Mouse (Mus musculus) left cerebral cortex, adult 2 months (tissue): ENCODE measurements at regions not wholly inside any gene's neighbourhood (a gene's known extent, or its start where the extent isn't known, plus 50 kb on each side); places are given as distances from the start of the nearest gene placed in this dataset.

Source experiments
- DNase-seq, 2 experiments: peaks; one replicate each; pipeline ENCODE4 v3.0.0; 2021 to 2022; ENCODE audit warnings: low spot score in 2 of 2, mixed read lengths in 1 of 2; ENCODE audit errors: extremely low spot score in 1 of 2
- H3K27ac ChIP-seq: fragments of 200-600 bp; 2 replicates; pipeline ENCODE4 v1.8.1; 2022
- H3K4me3 ChIP-seq: fragments of 200-600 bp; 2 replicates; pipeline ENCODE4 v1.8.1; 2022
- CTCF ChIP-seq: fragments of 200-600 bp; IDR thresholded peaks from 2 replicates; pipeline ENCODE4 v1.8.1; 2022; ENCODE audit warnings: antibody characterized with exemption, mild to moderate bottlenecking, moderate library complexity
- intact Hi-C: fragments of 180-260 bp; cut with DNase I; formaldehyde crosslinking; loops from one replicate; pipeline ENCODE4 v1.15.1; 2025

DNA sequence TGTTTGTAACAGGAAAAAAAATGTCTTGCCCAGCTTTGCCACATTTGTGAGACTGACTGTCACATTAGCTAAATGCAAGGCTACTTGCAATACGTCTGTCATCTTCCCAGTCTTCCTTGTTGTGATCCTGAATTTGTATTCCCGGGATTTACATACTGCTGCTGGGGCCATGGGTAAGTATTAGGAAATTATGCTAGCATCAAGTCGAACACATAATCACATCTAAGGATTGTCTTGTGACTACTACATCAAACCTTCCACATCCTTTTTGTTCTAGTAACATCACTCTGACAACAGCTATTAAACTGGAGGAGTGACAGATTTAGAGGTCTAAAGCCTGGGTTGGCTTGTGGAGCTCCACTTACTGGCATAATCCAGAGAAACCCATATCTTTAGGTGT is 164.2 kb upstream of the Cwc22 start:
- DNase-seq: no peak
- intact Hi-C loops: no loop called here
- TF ChIP-seq CTCF: no peak
- H3K4me3 ChIP-seq: no peak overlapping the region
- H3K27ac ChIP-seq: no peak overlapping the region

- no peak overlapping the region for H3K4me3 ChIP-seq
- no peak for DNase-seq
- intact Hi-C loops: no loop called here
- no peak overlapping the region for H3K27ac ChIP-seq
- TF ChIP-seq CTCF: no peak
These were observed 149.4 kb upstream of the Cwc22 start for GRCm38 (mm10) chr2:78095536-78095935.

DNA sequence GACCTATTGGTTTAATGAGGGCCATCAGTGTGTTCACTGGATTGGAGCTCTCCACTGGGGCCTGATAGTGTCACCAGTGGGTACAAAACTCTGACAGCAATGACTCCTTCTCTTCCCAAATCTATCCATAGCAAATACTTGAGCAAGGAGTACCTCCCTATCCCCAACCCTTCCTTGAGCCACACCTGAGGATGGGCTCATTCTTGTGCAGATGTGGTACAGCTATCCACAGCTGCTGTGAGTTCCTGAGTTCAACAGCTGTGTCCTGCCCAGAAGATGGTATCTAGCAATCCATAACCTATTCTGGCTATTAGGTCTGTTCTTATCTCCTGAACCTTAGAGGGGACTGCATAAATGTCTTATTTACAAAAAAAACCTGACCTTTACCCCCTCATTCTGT is 148.7 kb upstream of the Cwc22 start:
- no peak for TF ChIP-seq CTCF
- intact Hi-C loops: no loop called here
- H3K4me3 ChIP-seq: no peak overlapping the region
- no peak for DNase-seq
- no peak overlapping the region for H3K27ac ChIP-seq

GRCm38 (mm10) chr2:78064321-78065037 is 118.3 kb upstream of the Cwc22 start:
- TF ChIP-seq CTCF: no peak
- no peak for DNase-seq
- Histone ChIP-seq H3K27ac (no peak overlapping the region), H3K4me3 (no peak overlapping the region)
- intact Hi-C loops: no loop called here

DNA sequence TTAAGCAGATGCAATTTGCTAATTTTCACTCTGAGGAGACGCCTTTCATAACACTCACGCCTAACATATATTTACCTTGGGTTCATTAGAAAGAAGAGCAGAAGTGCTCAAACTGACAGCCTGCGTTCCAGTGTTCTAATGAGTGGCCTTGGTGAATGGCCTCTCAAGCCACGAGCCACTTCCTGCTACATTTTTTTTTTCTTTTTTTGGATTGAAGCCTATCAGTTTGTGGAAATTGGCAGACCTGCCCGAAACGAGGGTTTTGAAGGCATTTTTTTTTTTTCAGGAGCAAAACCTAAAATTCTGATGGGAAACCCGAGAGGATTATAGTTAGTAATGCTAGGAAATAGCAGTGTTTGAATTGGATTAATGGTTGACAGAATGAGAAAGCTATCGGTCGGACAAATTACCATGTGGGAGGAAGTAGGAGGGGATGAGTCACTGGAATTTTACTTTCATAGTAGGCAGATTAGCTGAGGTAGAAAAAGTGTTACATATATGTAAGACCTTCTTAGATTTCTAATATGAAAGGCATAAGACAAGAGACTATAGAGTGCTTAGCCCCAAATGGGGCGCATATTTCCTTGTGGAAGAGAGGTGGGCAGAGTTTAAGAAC is 113.7 kb upstream of the Cwc22 start:
- no peak for TF ChIP-seq CTCF
- intact Hi-C loops: no loop called here
- no peak for DNase-seq
- Histone ChIP-seq H3K27ac (no peak overlapping the region), H3K4me3 (no peak overlapping the region)

DNA sequence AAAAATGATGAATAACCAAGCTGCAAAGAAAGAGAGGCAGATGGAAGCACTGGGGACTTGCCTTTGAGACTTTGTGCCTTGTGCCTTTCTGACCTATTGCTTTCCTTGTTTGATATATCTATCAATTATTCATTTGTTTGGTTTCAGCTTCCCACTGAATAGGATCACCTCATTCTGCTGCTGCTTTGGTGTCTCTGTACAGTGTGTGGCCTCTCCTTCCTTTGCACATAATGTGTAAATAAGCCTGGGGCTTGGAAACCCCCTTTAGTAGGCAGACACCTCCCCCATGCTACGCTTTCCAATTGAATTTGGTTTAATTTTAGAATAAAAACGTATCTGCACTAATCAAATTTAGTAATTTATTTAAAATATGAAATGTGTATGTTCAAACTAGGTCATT is 112.8 kb upstream of the Cwc22 start:
- no peak for TF ChIP-seq CTCF
- intact Hi-C loops: no loop called here
- no peak for DNase-seq
- Histone ChIP-seq H3K27ac (no peak overlapping the region), H3K4me3 (no peak overlapping the region)

DNA sequence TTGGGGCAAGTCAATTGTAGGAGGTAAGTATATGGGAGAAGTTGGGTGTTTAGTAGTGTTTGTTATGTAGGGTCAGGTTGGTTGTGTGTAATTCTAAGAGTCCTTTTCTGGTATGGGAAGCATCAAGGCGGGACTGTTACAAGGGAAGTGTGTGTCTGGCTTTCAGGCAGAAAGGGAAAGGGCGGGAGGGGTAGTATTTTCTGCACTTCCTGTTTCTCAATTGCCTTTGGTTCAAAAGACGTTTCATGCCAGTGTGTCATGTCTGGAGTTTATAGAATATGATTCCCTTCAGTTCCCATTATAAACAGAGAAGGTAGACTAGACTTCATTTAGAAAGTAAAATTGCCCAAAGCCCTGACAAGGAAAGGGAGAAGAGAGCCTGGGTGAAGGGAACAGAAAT is 107.7 kb upstream of the Cwc22 start:
- Histone ChIP-seq H3K27ac (no peak overlapping the region), H3K4me3 (no peak overlapping the region)
- intact Hi-C loops: no loop called here
- TF ChIP-seq CTCF: no peak
- no peak for DNase-seq

GRCm38 (mm10) chr2:78050542-78050941 is 104.4 kb upstream of the Cwc22 start:
- no peak overlapping the region for H3K27ac ChIP-seq
- no peak for DNase-seq
- no peak overlapping the region for H3K4me3 ChIP-seq
- intact Hi-C loops: no loop called here
- TF ChIP-seq CTCF: no peak

DNA sequence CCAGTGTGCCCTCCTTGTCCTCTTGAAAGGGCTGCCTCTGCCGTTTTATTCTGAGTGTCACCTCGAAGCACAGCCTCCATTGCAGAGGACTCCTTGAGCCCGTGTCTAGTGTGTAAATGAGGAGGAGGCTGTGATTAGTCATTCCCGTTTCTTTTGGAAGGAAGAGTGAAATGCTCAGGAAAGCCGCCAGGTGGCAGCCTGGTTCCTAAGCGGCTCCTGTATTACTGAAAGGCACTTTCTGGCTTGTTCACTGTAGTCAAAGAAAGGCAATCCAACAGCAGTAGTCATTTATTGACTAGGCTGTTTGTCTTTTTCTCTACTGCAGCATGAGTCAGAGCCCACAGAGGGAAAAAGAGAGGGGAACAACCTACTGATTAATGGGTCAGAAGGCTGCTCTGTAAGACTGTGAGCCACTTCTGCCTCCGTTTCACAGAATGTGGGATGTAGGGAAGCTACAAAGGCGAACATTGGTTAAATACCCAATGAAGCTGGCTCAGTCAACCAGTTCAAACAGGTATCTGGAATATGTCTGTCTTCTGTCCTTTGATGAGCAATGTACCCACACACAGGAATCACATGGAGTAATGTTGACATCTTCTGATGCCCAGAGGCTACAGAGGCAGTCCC is 103.2 kb upstream of the Cwc22 start:
- Histone ChIP-seq H3K27ac (peak overlapping the region; percentile 84), H3K4me3 (peak overlapping the region; percentile 39)
- peak; percentile 86 to 88 for DNase-seq
- TF ChIP-seq CTCF: peak; percentile 96
- intact Hi-C loops: loop anchor here (1.0 to 10.0 kb wide), 7 partner anchors 503 to 1725 kb away; partner anchors contain the start of gene Itprid2

DNA sequence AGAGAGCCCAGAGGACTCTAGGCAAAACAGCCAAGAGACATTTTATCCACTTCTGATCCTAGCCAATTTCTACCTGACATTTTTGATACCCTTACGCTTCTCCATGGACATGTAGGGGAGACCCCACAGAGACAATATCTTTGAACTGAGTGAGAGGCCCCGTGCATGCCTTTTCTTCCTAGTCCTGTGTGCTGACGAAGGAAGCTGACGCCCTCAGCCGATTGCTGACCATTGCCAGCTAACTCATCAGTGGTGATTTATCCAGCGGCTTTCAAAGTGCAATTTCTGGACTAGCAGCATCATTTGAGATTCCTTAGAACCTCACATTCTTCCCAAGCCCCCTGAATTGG is 102.5 kb upstream of the Cwc22 start:
- peak in 1 of 2 experiments; percentile 31 for DNase-seq
- Histone ChIP-seq H3K27ac (peak overlapping the region; percentile 84), H3K4me3 (peak overlapping the region; percentile 39)
- no peak for TF ChIP-seq CTCF
- intact Hi-C loops: loop anchor here (1.0 to 10.0 kb wide), 8 partner anchors 504 to 1726 kb away; partner anchors contain the start of gene Itprid2

GRCm38 (mm10) chr2:78048030-78048705 is 102.0 kb upstream of the Cwc22 start:
- no peak for DNase-seq
- intact Hi-C loops: loop anchor here (1.0 to 10.0 kb wide), 6 partner anchors 504 to 1727 kb away; partner anchors contain the start of gene Itprid2
- TF ChIP-seq CTCF: peak; percentile 77
- H3K27ac ChIP-seq: peak overlapping the region; percentile 84
- H3K4me3 ChIP-seq: peak overlapping the region; percentile 39

GRCm38 (mm10) chr2:78027319-78027718 is 81.1 kb upstream of the Cwc22 start:
- TF ChIP-seq CTCF: no peak
- Histone ChIP-seq H3K27ac (no peak overlapping the region), H3K4me3 (no peak overlapping the region)
- no peak for DNase-seq
- intact Hi-C loops: loop anchor here (10.0 kb wide), 1 partner anchor 643 kb away; no protein-coding TSS in a partner anchor
